Mouse (Mus musculus): ENCODE measurements around the gene Nudt1. TPM values are rescaled to one million over a fixed set of nuclear protein-coding genes. Genes with fewer than 3 reads are reported as not detected.

Nudt1 gene
- polyA plus RNA-seq, 1 experiment from 2014 or later, result 38.3 TPM

Other genes with a start within 250 kb of the Nudt1 start
- 47.8 and 48.7 TPM in 2 replicates for gene Mad1l1, start 104 bp upstream of the Nudt1 start, polyA plus RNA-seq (2016; fragmentation: Nextera tagmentation; extraction: Ambion mirVana)
- gene Mrm2, start 10.2 kb downstream of the Nudt1 start, polyA plus RNA-seq (2016; fragmentation: Nextera tagmentation; extraction: Ambion mirVana), result 17.4 and 18.0 TPM in 2 replicates
- gene Snx8, start 67.6 kb downstream of the Nudt1 start, polyA plus RNA-seq (2016; fragmentation: Nextera tagmentation; extraction: Ambion mirVana), result 20.6 and 21.4 TPM in 2 replicates
- gene Eif3b, start 97.7 kb downstream of the Nudt1 start, polyA plus RNA-seq (2016; fragmentation: Nextera tagmentation; extraction: Ambion mirVana), result 158 and 161 TPM in 2 replicates
- not detected in 2 replicates for gene Gm4869, start 124.0 kb downstream of the Nudt1 start, polyA plus RNA-seq (2016; fragmentation: Nextera tagmentation; extraction: Ambion mirVana)
- 12.5 and 13.4 TPM in 2 replicates for gene Chst12, start 183.9 kb downstream of the Nudt1 start, polyA plus RNA-seq (2016; fragmentation: Nextera tagmentation; extraction: Ambion mirVana)
- gene Grifin, start 243.4 kb downstream of the Nudt1 start, polyA plus RNA-seq (2016; fragmentation: Nextera tagmentation; extraction: Ambion mirVana), result not detected in 2 replicates

Measured in midbrain, embryonic 12.5 days (tissue).